Mouse (Mus musculus): Measurements from ENCODE around the gene Lpp. TPM values are rescaled to one million over a fixed set of nuclear protein-coding genes. Genes with fewer than 3 reads are reported as not detected.

Gene Lpp
- total and polyA plus RNA-seq, 2 experiments from 2014 or later, result 7.9 to 15.9 TPM

DNA sequence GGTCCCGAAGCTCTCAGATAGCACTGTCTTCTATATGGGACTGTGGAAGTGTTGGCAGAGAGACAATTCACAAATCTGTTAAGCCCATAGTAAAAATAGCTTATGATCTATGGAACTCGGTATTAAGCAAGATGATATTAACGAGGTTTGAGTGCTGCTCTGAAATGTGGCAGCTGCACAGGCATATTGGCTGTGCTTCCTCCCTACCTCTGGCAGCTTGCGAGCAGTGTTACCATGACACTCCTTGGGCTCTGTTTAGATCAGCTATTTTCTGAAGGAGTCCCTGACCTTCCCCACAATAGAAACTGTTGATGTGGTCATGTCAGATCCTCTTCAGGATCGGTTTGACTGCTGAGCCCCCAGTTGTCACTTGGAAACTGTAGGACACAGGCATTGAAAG lies 176.4 kb downstream of the Lpp start:
- WGBS, result 68% methylated on average over 5 of the region's 5 CpGs
- Histone ChIP-seq H3K9me3 (ENCODE audit: low read length) (no peaks in the 10 kb centered on the region), H3K27me3 (ENCODE audit: insufficient read depth, low read length) (no peaks in the 10 kb centered on the region), H3K4me1 (ENCODE audit: insufficient read depth, low read length) (no peaks in the 10 kb centered on the region), H3K4me3 (ENCODE audit: low read depth, low read length) (no peak overlapping the region), H3K36me3 (ENCODE audit: insufficient read depth, low read length) (no peaks in the 10 kb centered on the region), H3K4me2 (ENCODE audit: low read depth, low read length, poor library complexity, severe bottlenecking) (no peak overlapping the region), H3K27ac (ENCODE audit: low read depth, low read length) (no peak overlapping the region), H3K9ac (replicated peaks; ENCODE audit: low read length, poor library complexity, severe bottlenecking) (no peak overlapping the region)
- DNase-seq (ENCODE audit: low spot score) (peak; percentile 40), ATAC-seq (ENCODE audit: low FRiP score) (no peak; the same call in 1 of the 2 replicates)
- TF ChIP-seq CTCF (IDR thresholded peaks at IDR 0.05), result no peak

DNA sequence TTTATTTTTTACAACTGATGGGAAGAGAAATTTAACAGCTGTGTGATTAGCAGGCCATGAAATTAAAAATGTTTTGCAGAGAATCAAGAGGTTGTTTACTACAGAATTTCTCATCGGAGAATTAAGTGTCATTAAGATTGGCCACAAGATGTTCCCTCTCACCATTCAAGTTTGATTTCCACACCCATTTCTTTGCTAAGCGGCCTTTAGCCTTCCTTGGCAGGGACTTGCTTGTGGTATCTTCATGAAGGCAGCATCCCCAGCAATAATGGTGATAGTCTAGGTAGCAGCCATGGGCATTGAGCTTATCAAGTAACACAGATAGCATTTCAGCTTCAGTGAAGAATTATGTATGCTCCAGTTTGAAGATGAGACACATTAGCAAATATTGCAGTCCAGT lies 183.7 kb downstream of the Lpp start:
- Histone ChIP-seq H3K9me3 (ENCODE audit: low read length) (no peaks in the 10 kb centered on the region), H3K27ac (ENCODE audit: low read depth, low read length) (no peak overlapping the region), H3K9ac (replicated peaks; ENCODE audit: low read length, poor library complexity, severe bottlenecking) (no peak overlapping the region), H3K4me2 (ENCODE audit: low read depth, low read length, poor library complexity, severe bottlenecking) (no peak overlapping the region), H3K36me3 (ENCODE audit: insufficient read depth, low read length) (no peaks in the 10 kb centered on the region), H3K4me3 (ENCODE audit: low read depth, low read length) (no peak overlapping the region), H3K27me3 (ENCODE audit: insufficient read depth, low read length) (no peaks in the 10 kb centered on the region), H3K4me1 (ENCODE audit: insufficient read depth, low read length) (no peaks in the 10 kb centered on the region)
- WGBS, result 79% methylated on average over 2 of the region's 2 CpGs
- TF ChIP-seq CTCF (IDR thresholded peaks at IDR 0.05), result no peak
- DNase-seq (ENCODE audit: low spot score), result no peak
- ATAC-seq (ENCODE audit: low FRiP score), result no peak

- no peak for DNase-seq (ENCODE audit: low spot score)
- no peaks in the 10 kb centered on the region for H3K4me1 ChIP-seq (ENCODE audit: insufficient read depth, low read length)
- no peak for TF ChIP-seq CTCF (IDR thresholded peaks at IDR 0.05)
- no peak for ATAC-seq (ENCODE audit: low FRiP score)
- no peak overlapping the region for H3K4me3 ChIP-seq (ENCODE audit: low read depth, low read length)
- no peaks in the 10 kb centered on the region for H3K36me3 ChIP-seq (ENCODE audit: insufficient read depth, low read length)
- no peaks in the 10 kb centered on the region for H3K9me3 ChIP-seq (ENCODE audit: low read length)
- H3K9ac ChIP-seq (replicated peaks; ENCODE audit: low read length, poor library complexity, severe bottlenecking), result no peak overlapping the region
- 90% methylated on average over 2 of the region's 2 CpGs for WGBS
- H3K27me3 ChIP-seq (ENCODE audit: insufficient read depth, low read length), result no peaks in the 10 kb centered on the region
- no peak overlapping the region for H3K27ac ChIP-seq (ENCODE audit: low read depth, low read length)
- H3K4me2 ChIP-seq (ENCODE audit: low read depth, low read length, poor library complexity, severe bottlenecking), result no peak overlapping the region
These were observed 184.5 kb downstream of the Lpp start for GRCm38 (mm10) chr16:24577798-24578197.

- Histone ChIP-seq H3K9ac (replicated peaks; ENCODE audit: low read length, poor library complexity, severe bottlenecking) (no peak overlapping the region), H3K27ac (ENCODE audit: low read depth, low read length) (no peak overlapping the region), H3K4me1 (ENCODE audit: insufficient read depth, low read length) (no peaks in the 10 kb centered on the region), H3K36me3 (ENCODE audit: insufficient read depth, low read length) (no peaks in the 10 kb centered on the region), H3K4me2 (ENCODE audit: low read depth, low read length, poor library complexity, severe bottlenecking) (no peak overlapping the region), H3K9me3 (ENCODE audit: low read length) (no peaks in the 10 kb centered on the region), H3K4me3 (ENCODE audit: low read depth, low read length) (no peak overlapping the region), H3K27me3 (ENCODE audit: insufficient read depth, low read length) (no peaks in the 10 kb centered on the region)
- WGBS, result 95% methylated on average over 2 of the region's 2 CpGs
- DNase-seq (ENCODE audit: low spot score) (no peak), ATAC-seq (ENCODE audit: low FRiP score) (no peak)
- TF ChIP-seq CTCF (IDR thresholded peaks at IDR 0.05), result no peak
These were observed 189.5 kb downstream of the Lpp start for GRCm38 (mm10) chr16:24582847-24583246.

DNA sequence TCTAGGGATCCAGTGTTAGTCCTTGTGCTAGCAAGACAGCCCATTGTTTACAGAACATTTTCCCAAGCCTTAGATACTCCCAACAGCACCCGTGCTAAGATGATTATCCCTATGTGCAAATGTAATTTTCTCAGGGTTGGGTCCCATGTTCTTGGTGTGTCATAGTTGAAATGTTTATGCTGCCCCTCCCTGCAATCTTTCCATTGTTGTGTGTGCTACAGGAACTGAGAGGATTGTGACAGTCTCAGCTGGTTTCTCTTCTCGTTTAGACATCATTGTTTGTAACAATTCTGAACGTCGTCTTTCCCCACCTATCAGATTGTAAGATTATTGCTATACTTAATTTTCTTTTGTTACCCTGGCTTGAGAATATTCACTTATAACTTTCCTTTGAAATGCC lies 200.2 kb downstream of the Lpp start:
- H3K4me1 ChIP-seq (ENCODE audit: insufficient read depth, low read length), result no peaks in the 10 kb centered on the region
- H3K27me3 ChIP-seq (ENCODE audit: insufficient read depth, low read length), result no peaks in the 10 kb centered on the region
- no peak for DNase-seq (ENCODE audit: low spot score)
- WGBS, result 88% methylated on average over 4 of the region's 4 CpGs
- H3K27ac ChIP-seq (ENCODE audit: low read depth, low read length), result no peak overlapping the region
- no peak overlapping the region for H3K4me2 ChIP-seq (ENCODE audit: low read depth, low read length, poor library complexity, severe bottlenecking)
- TF ChIP-seq CTCF (IDR thresholded peaks at IDR 0.05), result no peak
- no peak overlapping the region for H3K4me3 ChIP-seq (ENCODE audit: low read depth, low read length)
- no peaks in the 10 kb centered on the region for H3K9me3 ChIP-seq (ENCODE audit: low read length)
- H3K36me3 ChIP-seq (ENCODE audit: insufficient read depth, low read length), result no peaks in the 10 kb centered on the region
- H3K9ac ChIP-seq (replicated peaks; ENCODE audit: low read length, poor library complexity, severe bottlenecking), result no peak overlapping the region
- no peak for ATAC-seq (ENCODE audit: low FRiP score)

GRCm38 (mm10) chr16:24594508-24594907 lies 201.2 kb downstream of the Lpp start:
- Histone ChIP-seq H3K36me3 (ENCODE audit: insufficient read depth, low read length) (no peaks in the 10 kb centered on the region), H3K27me3 (ENCODE audit: insufficient read depth, low read length) (no peaks in the 10 kb centered on the region), H3K27ac (ENCODE audit: low read depth, low read length) (no peak overlapping the region), H3K4me3 (ENCODE audit: low read depth, low read length) (no peak overlapping the region), H3K4me2 (ENCODE audit: low read depth, low read length, poor library complexity, severe bottlenecking) (no peak overlapping the region), H3K4me1 (ENCODE audit: insufficient read depth, low read length) (no peaks in the 10 kb centered on the region), H3K9ac (replicated peaks; ENCODE audit: low read length, poor library complexity, severe bottlenecking) (no peak overlapping the region), H3K9me3 (ENCODE audit: low read length) (no peaks in the 10 kb centered on the region)
- no peak for TF ChIP-seq CTCF (IDR thresholded peaks at IDR 0.05)
- WGBS, result 93% methylated on average over 5 of the region's 5 CpGs
- no peak for ATAC-seq (ENCODE audit: low FRiP score)
- no peak for DNase-seq (ENCODE audit: low spot score)
